Mouse (Mus musculus): ENCODE results near the gene 1700013G24Rik. TPM values are rescaled to one million over a fixed set of nuclear protein-coding genes. Genes with fewer than 3 reads are reported as not detected.

The 1700013G24Rik gene
- polyA plus RNA-seq, 1 experiment from 2014 or later, result not detected

DNA sequence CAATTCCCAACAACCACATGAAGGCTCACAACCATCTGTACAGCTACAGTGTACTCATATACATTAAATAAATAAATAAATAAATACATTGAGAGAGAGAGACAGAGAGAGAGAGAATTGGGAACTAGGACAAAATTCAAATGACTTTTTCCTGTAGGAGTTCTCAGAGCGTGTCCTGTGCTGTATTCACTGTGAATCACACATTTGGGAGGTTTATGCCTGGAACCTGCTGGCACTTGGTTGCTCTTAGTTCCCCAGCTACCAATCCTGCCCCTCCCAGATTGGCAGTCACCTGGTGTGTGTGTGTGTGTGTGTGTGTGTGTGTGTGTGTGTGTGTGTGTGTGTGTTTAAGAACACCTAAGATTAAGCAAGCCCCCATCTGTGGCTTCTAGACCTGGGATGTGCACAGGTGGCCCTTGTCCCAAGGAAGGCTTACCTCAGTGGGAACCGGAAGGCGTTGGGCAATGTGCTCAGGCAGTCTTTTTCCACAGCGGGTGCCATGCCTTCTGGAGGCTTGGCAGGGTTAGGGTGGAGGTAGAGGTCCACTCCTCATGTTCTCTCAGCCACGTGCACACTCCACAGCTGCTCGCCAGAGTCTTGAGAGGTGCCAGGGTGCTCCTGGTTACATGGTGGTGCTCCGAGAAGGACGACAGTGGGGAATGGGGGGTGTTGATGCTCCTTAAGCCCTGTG lies 16.0 kb upstream of the 1700013G24Rik start:
- H3K4me2 ChIP-seq (ENCODE audit: low read depth), result no peak overlapping the region
- DNase-seq (ENCODE audit: low spot score) (no peak), ATAC-seq (ENCODE audit: insufficient read depth, low FRiP score, low TSS enrichment) (no peak)
- no peak overlapping the region for H3K4me3 ChIP-seq (ENCODE audit: low read depth, low read length)
- H3K27ac ChIP-seq (ENCODE audit: low read depth, low read length), result no peak overlapping the region
- H3K27me3 ChIP-seq (ENCODE audit: control insufficient read depth, insufficient read depth, low read length), result no peaks in the 10 kb centered on the region
- H3K36me3 ChIP-seq (ENCODE audit: control insufficient read depth, insufficient read depth, low read length), result no peaks in the 10 kb centered on the region
- H3K9ac ChIP-seq (ENCODE audit: low read length), result no peak overlapping the region
- no peaks in the 10 kb centered on the region for H3K4me1 ChIP-seq (ENCODE audit: control insufficient read depth, insufficient read depth, low read length)
- no peaks in the 10 kb centered on the region for H3K9me3 ChIP-seq (ENCODE audit: control insufficient read depth, low read length)
- 86% methylated on average over 8 of the region's 8 CpGs for whole genome bisulfite sequencing

DNA sequence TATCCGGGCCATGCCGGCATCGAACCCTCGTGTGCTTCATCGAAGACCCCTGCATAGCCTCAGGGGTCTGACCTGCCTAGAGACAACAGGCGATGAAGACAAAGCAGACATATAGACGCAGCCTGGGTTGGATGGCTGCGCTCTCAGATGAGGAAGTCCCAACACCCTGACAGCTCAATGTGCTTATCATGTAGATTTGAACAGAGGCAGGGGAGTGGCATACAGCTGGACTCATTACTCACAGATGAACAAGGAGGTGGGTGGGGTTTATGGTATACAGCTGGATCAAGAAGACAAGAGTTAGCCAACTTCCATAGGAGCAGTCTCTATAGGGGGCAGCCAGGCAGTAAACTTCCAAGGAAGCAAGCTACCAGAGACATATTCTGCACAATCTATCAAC lies 14.2 kb upstream of the 1700013G24Rik start:
- no peak for DNase-seq (ENCODE audit: low spot score)
- Histone ChIP-seq H3K27ac (ENCODE audit: low read depth, low read length) (no peak overlapping the region), H3K9ac (ENCODE audit: low read length) (no peak overlapping the region), H3K9me3 (ENCODE audit: control insufficient read depth, low read length) (no peaks in the 10 kb centered on the region), H3K27me3 (ENCODE audit: control insufficient read depth, insufficient read depth, low read length) (no peaks in the 10 kb centered on the region), H3K36me3 (ENCODE audit: control insufficient read depth, insufficient read depth, low read length) (no peaks in the 10 kb centered on the region), H3K4me3 (ENCODE audit: low read depth, low read length) (no peak overlapping the region), H3K4me1 (ENCODE audit: control insufficient read depth, insufficient read depth, low read length) (no peaks in the 10 kb centered on the region), H3K4me2 (ENCODE audit: low read depth) (no peak overlapping the region)
- WGBS, result 90% methylated on average over 8 of the region's 8 CpGs
- ATAC-seq (ENCODE audit: insufficient read depth, low FRiP score, low TSS enrichment), result no peak

DNA sequence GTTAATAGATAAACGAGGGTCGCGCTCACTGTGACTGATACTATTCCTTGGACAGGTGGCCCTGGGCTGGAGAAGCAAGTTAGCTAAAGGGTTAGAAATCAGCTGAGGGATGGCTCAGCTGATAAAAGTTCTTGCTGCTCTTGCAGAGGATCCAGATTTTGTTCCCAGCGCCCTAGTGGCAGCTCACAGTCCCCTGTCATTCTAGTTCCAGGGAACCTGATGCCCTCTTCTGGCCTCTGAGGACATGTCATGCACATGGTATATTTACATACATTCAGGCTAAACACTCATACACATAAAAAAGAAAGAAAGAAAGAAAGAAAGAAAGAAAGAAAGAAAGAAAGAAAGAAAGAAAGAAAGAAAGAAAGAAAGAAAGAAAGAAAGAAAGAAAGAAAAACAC lies 11.8 kb upstream of the 1700013G24Rik start:
- Histone ChIP-seq H3K4me2 (ENCODE audit: low read depth) (no peak overlapping the region), H3K9me3 (ENCODE audit: control insufficient read depth, low read length) (no peaks in the 10 kb centered on the region), H3K4me1 (ENCODE audit: control insufficient read depth, insufficient read depth, low read length) (no peaks in the 10 kb centered on the region), H3K9ac (ENCODE audit: low read length) (no peak overlapping the region), H3K27me3 (ENCODE audit: control insufficient read depth, insufficient read depth, low read length) (no peaks in the 10 kb centered on the region), H3K27ac (ENCODE audit: low read depth, low read length) (no peak overlapping the region), H3K4me3 (ENCODE audit: low read depth, low read length) (no peak overlapping the region), H3K36me3 (ENCODE audit: control insufficient read depth, insufficient read depth, low read length) (no peaks in the 10 kb centered on the region)
- no peak for DNase-seq (ENCODE audit: low spot score)
- no peak for ATAC-seq (ENCODE audit: insufficient read depth, low FRiP score, low TSS enrichment)
- 82% methylated on average over 4 of the region's 4 CpGs for WGBS

DNA sequence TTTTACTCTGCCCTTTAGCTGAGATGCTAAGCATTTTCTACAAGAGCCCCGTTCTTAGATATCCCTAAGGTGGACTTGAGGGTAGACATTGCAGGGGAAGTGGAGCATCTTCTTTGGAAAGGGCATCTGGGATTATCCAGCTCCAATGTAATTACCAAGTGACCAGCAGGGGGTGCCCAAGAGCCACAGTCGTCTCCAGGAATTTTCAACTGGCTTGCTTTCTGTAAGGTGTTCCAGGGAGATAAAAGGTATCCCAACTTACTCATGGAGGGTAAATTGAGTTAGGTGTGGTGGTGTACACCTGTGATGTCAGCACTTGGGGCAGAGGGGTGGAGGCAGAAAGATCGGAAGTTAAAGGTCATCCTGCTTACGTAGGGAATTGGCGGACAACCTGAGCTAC lies 9.5 kb upstream of the 1700013G24Rik start:
- no peak overlapping the region for H3K27ac ChIP-seq (ENCODE audit: low read depth, low read length)
- H3K4me2 ChIP-seq (ENCODE audit: low read depth), result no peak overlapping the region
- no peak overlapping the region for H3K9ac ChIP-seq (ENCODE audit: low read length)
- H3K4me1 ChIP-seq (ENCODE audit: control insufficient read depth, insufficient read depth, low read length), result no peaks in the 10 kb centered on the region
- no peak overlapping the region for H3K4me3 ChIP-seq (ENCODE audit: low read depth, low read length)
- no peaks in the 10 kb centered on the region for H3K36me3 ChIP-seq (ENCODE audit: control insufficient read depth, insufficient read depth, low read length)
- DNase-seq (ENCODE audit: low spot score) (peak; percentile 77), ATAC-seq (ENCODE audit: insufficient read depth, low FRiP score, low TSS enrichment) (no peak)
- WGBS, result 38% methylated on average over 5 of the region's 5 CpGs
- no peaks in the 10 kb centered on the region for H3K9me3 ChIP-seq (ENCODE audit: control insufficient read depth, low read length)
- H3K27me3 ChIP-seq (ENCODE audit: control insufficient read depth, insufficient read depth, low read length), result no peaks in the 10 kb centered on the region

- no peaks in the 10 kb centered on the region for H3K36me3 ChIP-seq (ENCODE audit: control insufficient read depth, insufficient read depth, low read length)
- H3K4me1 ChIP-seq (ENCODE audit: control insufficient read depth, insufficient read depth, low read length), result no peaks in the 10 kb centered on the region
- no peaks in the 10 kb centered on the region for H3K9me3 ChIP-seq (ENCODE audit: control insufficient read depth, low read length)
- no peak overlapping the region for H3K4me3 ChIP-seq (ENCODE audit: low read depth, low read length)
- ATAC-seq (ENCODE audit: insufficient read depth, low FRiP score, low TSS enrichment) (no peak), DNase-seq (ENCODE audit: low spot score) (no peak)
- H3K9ac ChIP-seq (ENCODE audit: low read length), result no peak overlapping the region
- H3K4me2 ChIP-seq (ENCODE audit: low read depth), result no peak overlapping the region
- 91% methylated on average over 4 of the region's 4 CpGs for WGBS
- no peaks in the 10 kb centered on the region for H3K27me3 ChIP-seq (ENCODE audit: control insufficient read depth, insufficient read depth, low read length)
- no peak overlapping the region for H3K27ac ChIP-seq (ENCODE audit: low read depth, low read length)
Measured at GRCm38 (mm10) chr4:137445881-137446280, 7.2 kb upstream of the 1700013G24Rik start.

GRCm38 (mm10) chr4:137447363-137448196 lies 5.5 kb upstream of the 1700013G24Rik start:
- no peaks in the 10 kb centered on the region for H3K9me3 ChIP-seq (ENCODE audit: control insufficient read depth, low read length)

GRCm38 (mm10) chr4:137448197-137448596 lies 4.9 kb upstream of the 1700013G24Rik start:
- WGBS, result 63% methylated on average over 6 of the region's 6 CpGs
- Histone ChIP-seq H3K9me3 (ENCODE audit: control insufficient read depth, low read length) (no peaks in the 10 kb centered on the region), H3K4me3 (ENCODE audit: low read depth, low read length) (no peak overlapping the region), H3K27ac (ENCODE audit: low read depth, low read length) (no peak overlapping the region), H3K9ac (ENCODE audit: low read length) (no peak overlapping the region), H3K4me1 (ENCODE audit: control insufficient read depth, insufficient read depth, low read length) (no peaks in the 10 kb centered on the region), H3K36me3 (ENCODE audit: control insufficient read depth, insufficient read depth, low read length) (no peaks in the 10 kb centered on the region), H3K27me3 (ENCODE audit: control insufficient read depth, insufficient read depth, low read length) (no peaks in the 10 kb centered on the region), H3K4me2 (ENCODE audit: low read depth) (no peak overlapping the region)
- DNase-seq (ENCODE audit: low spot score) (no peak), ATAC-seq (ENCODE audit: insufficient read depth, low FRiP score, low TSS enrichment) (no peak)

More at GRCm38 (mm10) chr4:137447363-137448196, 5.5 kb upstream of the 1700013G24Rik start:
- ATAC-seq (ENCODE audit: insufficient read depth, low FRiP score, low TSS enrichment) (no peak), DNase-seq (ENCODE audit: low spot score) (no peak)
- H3K4me3 ChIP-seq (ENCODE audit: low read depth, low read length), result no peak overlapping the region
- no peaks in the 10 kb centered on the region for H3K4me1 ChIP-seq (ENCODE audit: control insufficient read depth, insufficient read depth, low read length)
- H3K9ac ChIP-seq (ENCODE audit: low read length), result no peak overlapping the region
- H3K27ac ChIP-seq (ENCODE audit: low read depth, low read length), result no peak overlapping the region
- no peaks in the 10 kb centered on the region for H3K27me3 ChIP-seq (ENCODE audit: control insufficient read depth, insufficient read depth, low read length)
- 74% methylated on average over 7 of the region's 7 CpGs for WGBS
- H3K4me2 ChIP-seq (ENCODE audit: low read depth), result no peak overlapping the region
- H3K36me3 ChIP-seq (ENCODE audit: control insufficient read depth, insufficient read depth, low read length), result no peaks in the 10 kb centered on the region

DNA sequence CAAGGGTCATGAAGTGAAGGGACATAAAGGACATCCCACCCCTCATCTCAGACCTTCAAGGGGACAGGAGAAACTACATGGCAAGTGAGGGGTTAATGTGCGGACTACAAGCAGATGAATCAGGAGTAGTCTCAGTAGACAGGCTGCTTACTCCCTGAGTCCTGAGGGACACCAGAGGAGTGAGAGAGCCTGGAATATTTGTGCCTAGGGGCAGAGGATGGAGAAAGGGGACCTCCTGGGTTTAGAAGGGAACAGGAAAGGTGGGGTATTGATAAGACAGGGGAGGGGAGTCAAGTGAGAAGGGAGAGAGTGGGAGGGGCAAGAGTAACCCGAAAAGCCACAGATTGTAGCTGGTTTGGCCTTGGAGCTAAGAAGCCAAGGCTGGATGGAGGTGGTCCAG lies 4.4 kb upstream of the 1700013G24Rik start:
- Histone ChIP-seq H3K4me1 (ENCODE audit: control insufficient read depth, insufficient read depth, low read length) (no peaks in the 10 kb centered on the region), H3K36me3 (ENCODE audit: control insufficient read depth, insufficient read depth, low read length) (no peaks in the 10 kb centered on the region), H3K27ac (ENCODE audit: low read depth, low read length) (no peak overlapping the region), H3K9ac (ENCODE audit: low read length) (no peak overlapping the region), H3K4me2 (ENCODE audit: low read depth) (no peak overlapping the region), H3K27me3 (ENCODE audit: control insufficient read depth, insufficient read depth, low read length) (no peaks in the 10 kb centered on the region), H3K4me3 (ENCODE audit: low read depth, low read length) (no peak overlapping the region), H3K9me3 (ENCODE audit: control insufficient read depth, low read length) (no peaks in the 10 kb centered on the region)
- 68% methylated on average over 2 of the region's 2 CpGs for WGBS
- ATAC-seq (ENCODE audit: insufficient read depth, low FRiP score, low TSS enrichment) (no peak), DNase-seq (ENCODE audit: low spot score) (no peak)

GRCm38 (mm10) chr4:137449132-137449531 lies 4.0 kb upstream of the 1700013G24Rik start:
- no peak overlapping the region for H3K27ac ChIP-seq (ENCODE audit: low read depth, low read length)
- H3K4me1 ChIP-seq (ENCODE audit: control insufficient read depth, insufficient read depth, low read length), result no peaks in the 10 kb centered on the region
- no peaks in the 10 kb centered on the region for H3K9me3 ChIP-seq (ENCODE audit: control insufficient read depth, low read length)
- no peak overlapping the region for H3K9ac ChIP-seq (ENCODE audit: low read length)
- WGBS, result 76% methylated on average over 2 of the region's 2 CpGs
- H3K4me2 ChIP-seq (ENCODE audit: low read depth), result no peak overlapping the region
- H3K27me3 ChIP-seq (ENCODE audit: control insufficient read depth, insufficient read depth, low read length), result no peaks in the 10 kb centered on the region
- DNase-seq (ENCODE audit: low spot score) (no peak), ATAC-seq (ENCODE audit: insufficient read depth, low FRiP score, low TSS enrichment) (no peak)
- no peaks in the 10 kb centered on the region for H3K36me3 ChIP-seq (ENCODE audit: control insufficient read depth, insufficient read depth, low read length)
- no peak overlapping the region for H3K4me3 ChIP-seq (ENCODE audit: low read depth, low read length)

Data from neural tube, embryonic 11.5 days (tissue).